ENCODE assay signal across 19 mouse cellular contexts in genomic region chr14:34268046-34268445, GRCm38 (mm10). TPM values are rescaled to one million over a fixed set of nuclear protein-coding genes. Genes with fewer than 3 reads are reported as not detected.
DNase-seq lines count a peak whose midpoint lies in the region; ATAC-seq lines count a peak whose summit lies in the region.
"Had no signal": no experiment of that assay in that cellular context is flagged by ENCODE, and none has a peak within 500 bp of the region (broad histone marks: within the 10 kb centered on the region; RNA-seq: fewer than 3 reads in every experiment).

No protein-coding gene starts in this region.

- peak; percentile 14 for DNase-seq in kidney, adult 11 months
- peak; percentile 59 for DNase-seq in R1 (ENCODE audit: low read depth, low spot score)
- DNase-seq in kidney, postnatal 10 days: peak; percentile 26
- no peak for DNase-seq in liver, embryonic 13.5 days
- no peak for DNase-seq in cerebellum, postnatal 25 days
- DNase-seq: cerebellum, adult 11-12 months; cerebellum, postnatal 36 days; right cerebral cortex, postnatal 4 days; thymus, postnatal 36 days had no signal

- no peaks in the 10 kb centered on the region for H3K36me3 ChIP-seq in kidney, embryonic 14.5 days (ENCODE audit: control insufficient read depth, insufficient read depth, low read length)
- no peaks in the 10 kb centered on the region for H3K36me3 ChIP-seq in liver, embryonic 13.5 days
- H3K36me3 ChIP-seq in forebrain, embryonic 13.5 days (ENCODE audit: poor library complexity, severe bottlenecking): no peaks in the 10 kb centered on the region
- H3K36me3 ChIP-seq: forebrain, embryonic 15.5 days; hindbrain, embryonic 10.5 days; midbrain, embryonic 12.5 days had no signal

- no peak overlapping the region for H3K9ac ChIP-seq in kidney, embryonic 14.5 days (ENCODE audit: low read depth, low read length)
- H3K9ac ChIP-seq in liver, embryonic 13.5 days: no peak overlapping the region
- no peak overlapping the region for H3K9ac ChIP-seq in forebrain, embryonic 13.5 days
- H3K9ac ChIP-seq: forebrain, embryonic 15.5 days; liver, embryonic 14.5 days; midbrain, embryonic 12.5 days had no signal

- H3K4me1 ChIP-seq in kidney, embryonic 14.5 days (ENCODE audit: control insufficient read depth, insufficient read depth, low read length): no peaks in the 10 kb centered on the region
- H3K4me1 ChIP-seq in liver, embryonic 13.5 days (replicated peaks): 0 out of 2 replicates have a peak, but pooled peaks cover 2% of the 10 kb centered on the region
- no peaks in the 10 kb centered on the region for H3K4me1 ChIP-seq in forebrain, embryonic 13.5 days
- H3K4me1 ChIP-seq: forebrain, embryonic 15.5 days; hindbrain, embryonic 10.5 days; midbrain, embryonic 12.5 days had no signal

- no peak overlapping the region for H3K27ac ChIP-seq in kidney, embryonic 14.5 days (ENCODE audit: low read depth, low read length)
- peak overlapping the region; percentile 35 for H3K27ac ChIP-seq in liver, embryonic 13.5 days
- H3K27ac ChIP-seq in forebrain, embryonic 13.5 days: no peak overlapping the region
- H3K27ac ChIP-seq: forebrain, embryonic 15.5 days; hindbrain, embryonic 10.5 days; liver, embryonic 14.5 days; macrophage; midbrain, embryonic 12.5 days had no signal

- H3K27me3 ChIP-seq in kidney, embryonic 14.5 days (ENCODE audit: control insufficient read depth, insufficient read depth, low read length): no peaks in the 10 kb centered on the region
- H3K27me3 ChIP-seq in liver, embryonic 13.5 days: no peaks in the 10 kb centered on the region
- no peaks in the 10 kb centered on the region for H3K27me3 ChIP-seq in forebrain, embryonic 13.5 days
- H3K27me3 ChIP-seq: forebrain, embryonic 15.5 days; midbrain, embryonic 12.5 days had no signal

- H3K4me3 ChIP-seq in kidney, embryonic 14.5 days (ENCODE audit: low read length): no peak overlapping the region
- no peak overlapping the region for H3K4me3 ChIP-seq in liver, embryonic 13.5 days (replicated peaks)
- H3K4me3 ChIP-seq in forebrain, embryonic 13.5 days: no peak overlapping the region
- H3K4me3 ChIP-seq: erythroblast, embryonic 14.5 days; forebrain, embryonic 15.5 days; hindbrain, embryonic 10.5 days; midbrain, embryonic 12.5 days had no signal

- no peak overlapping the region for H3K4me2 ChIP-seq in kidney, embryonic 14.5 days (replicated peaks; ENCODE audit: low read depth, low read length)
- H3K4me2 ChIP-seq in liver, embryonic 13.5 days: no peak overlapping the region
- no peak overlapping the region for H3K4me2 ChIP-seq in forebrain, embryonic 13.5 days
- H3K4me2 ChIP-seq: forebrain, embryonic 15.5 days; midbrain, embryonic 12.5 days had no signal

- no peak for ATAC-seq in kidney, embryonic 14.5 days (ENCODE audit: low FRiP score, low TSS enrichment)
- ATAC-seq in liver, embryonic 13.5 days (ENCODE audit: low read depth): peak; percentile 51
- no peak for ATAC-seq in forebrain, embryonic 13.5 days
- ATAC-seq: activated CD4-positive, CD25-positive, alpha-beta regulatory T cell, adult 4 months; forebrain, embryonic 15.5 days had no signal

- no peaks in the 10 kb centered on the region for H3K9me3 ChIP-seq in kidney, embryonic 14.5 days (ENCODE audit: control insufficient read depth, low read length)
- H3K9me3 ChIP-seq in liver, embryonic 13.5 days (replicated peaks): no peaks in the 10 kb centered on the region
- no peaks in the 10 kb centered on the region for H3K9me3 ChIP-seq in forebrain, embryonic 13.5 days (replicated peaks)
- H3K9me3 ChIP-seq: forebrain, embryonic 15.5 days; hindbrain, embryonic 10.5 days; midbrain, embryonic 12.5 days had no signal

- WGBS in kidney, embryonic 14.5 days: 39% methylated on average over 9 of the region's 9 CpGs
- 63% methylated on average over 9 of the region's 9 CpGs for WGBS in liver, embryonic 13.5 days (ENCODE audit: insufficient replicate concordance)
- 86% methylated on average over 9 of the region's 9 CpGs for WGBS in forebrain, embryonic 13.5 days

RNA-seq across cellular contexts. Expression of gene Shld2, which starts 42.2 kb away (rescaled TPM):
- polyA plus RNA-seq in kidney, embryonic 14.5 days (2014; fragmentation: Nextera tagmentation; extraction: Ambion mirVana): 9.3 and 10.1 TPM in 2 replicates
- 7.2 and 8.0 TPM in 2 replicates for polyA plus RNA-seq in liver, embryonic 13.5 days (2015; fragmentation: Nextera tagmentation; extraction: Ambion mirVana)
- polyA plus RNA-seq in forebrain, embryonic 13.5 days (2015; fragmentation: Nextera tagmentation; extraction: Ambion mirVana): 9.9 and 10.2 TPM in 2 replicates

RNA-seq across cellular contexts. Expression of gene Glud1, which starts 42.5 kb away (rescaled TPM):
- 77.3 and 112 TPM in 2 replicates for polyA plus RNA-seq in kidney, embryonic 14.5 days (2014; fragmentation: Nextera tagmentation; extraction: Ambion mirVana)
- polyA plus RNA-seq in liver, embryonic 13.5 days (2015; fragmentation: Nextera tagmentation; extraction: Ambion mirVana): 127 and 130 TPM in 2 replicates
- 68.7 and 73.5 TPM in 2 replicates for polyA plus RNA-seq in forebrain, embryonic 13.5 days (2015; fragmentation: Nextera tagmentation; extraction: Ambion mirVana)

RNA-seq across cellular contexts. Expression of gene Syt15, which starts 48.7 kb away (rescaled TPM):
- polyA plus RNA-seq in kidney, embryonic 14.5 days (2014; fragmentation: Nextera tagmentation; extraction: Ambion mirVana): 0.46 and 0.49 TPM in 2 replicates
- 0.35 and 0.39 TPM in 2 replicates for polyA plus RNA-seq in liver, embryonic 13.5 days (2015; fragmentation: Nextera tagmentation; extraction: Ambion mirVana)
- 0.21 and 0.26 TPM in 2 replicates for polyA plus RNA-seq in forebrain, embryonic 13.5 days (2015; fragmentation: Nextera tagmentation; extraction: Ambion mirVana)
- polyA plus RNA-seq: embryonic facial prominence, embryonic 11.5 days; erythroblast, embryonic 14.5 days; macrophage had no signal

Comparison
In these comparisons a context has a peak if more than half of its experiments do, and no peak if none do; other contexts are left out.
1. DNase-seq: peak in kidney, adult 11 months (single experiment), R1 (single experiment) and kidney, postnatal 10 days (single experiment); none in liver, embryonic 13.5 days (single experiment) and cerebellum, postnatal 25 days (0 of 2).